ENCODE assay signal across 21 mouse cellular contexts in genomic region chr11:118481751-118482150, GRCm38 (mm10). TPM values are rescaled to one million over a fixed set of nuclear protein-coding genes. Genes with fewer than 3 reads are reported as not detected.
A peak's percentile ranks its signal among the peaks of the same experiment; 100 is the strongest.
DNase-seq lines count a peak whose midpoint lies in the region; ATAC-seq lines count a peak whose summit lies in the region.
"Had no signal": no experiment of that assay in that cellular context is flagged by ENCODE, and none has a peak within 500 bp of the region (broad histone marks: within the 10 kb centered on the region; RNA-seq: fewer than 3 reads in every experiment).

No protein-coding gene starts in this region.

- no peaks in the 10 kb centered on the region for H3K27me3 ChIP-seq in embryonic facial prominence, embryonic 13.5 days
- H3K27me3 ChIP-seq in embryonic facial prominence, embryonic 10.5 days (replicated peaks; ENCODE audit: low read depth, poor library complexity, severe bottlenecking): no peaks in the 10 kb centered on the region
- H3K27me3 ChIP-seq in megakaryocyte, embryonic 14.5 days (replicated peaks): no peaks in the 10 kb centered on the region
- H3K27me3 ChIP-seq: CH12.LX; forebrain, embryonic 13.5 days; forebrain, embryonic 15.5 days; Patski had no signal

- 0 out of 2 replicates have a peak overlapping the region, but pooled peaks have one; percentile 32 for H3K9ac ChIP-seq in embryonic facial prominence, embryonic 13.5 days
- H3K9ac ChIP-seq: forebrain, embryonic 13.5 days; forebrain, embryonic 15.5 days; forebrain, postnatal 0 days had no signal

- no peaks in the 10 kb centered on the region for H3K9me3 ChIP-seq in embryonic facial prominence, embryonic 13.5 days
- H3K9me3 ChIP-seq in embryonic facial prominence, embryonic 10.5 days: no peaks in the 10 kb centered on the region
- H3K9me3 ChIP-seq in megakaryocyte, embryonic 14.5 days: no peaks in the 10 kb centered on the region
- H3K9me3 ChIP-seq: forebrain, embryonic 13.5 days; forebrain, embryonic 15.5 days; G1E had no signal

- peaks cover 32% of the 10 kb centered on the region for H3K36me3 ChIP-seq in embryonic facial prominence, embryonic 13.5 days
- peaks cover 63% of the 10 kb centered on the region for H3K36me3 ChIP-seq in embryonic facial prominence, embryonic 10.5 days (replicated peaks)
- H3K36me3 ChIP-seq in megakaryocyte, embryonic 14.5 days (replicated peaks; ENCODE audit: low read length): peaks cover 79% of the 10 kb centered on the region
- H3K36me3 ChIP-seq: forebrain, embryonic 15.5 days had no signal

- no peak for ATAC-seq in embryonic facial prominence, embryonic 13.5 days (ENCODE audit: insufficient number of reproducible peaks, insufficient read depth, low FRiP score, low TSS enrichment, low read depth)
- no peak for ATAC-seq in megakaryocyte, adult 5-6 weeks (ENCODE audit: poor library complexity, severe bottlenecking)
- ATAC-seq: activated CD4-positive, CD25-positive, alpha-beta regulatory T cell, adult 4 months; CD4-positive, CD25-positive, alpha-beta regulatory T cell, adult 4 months; forebrain, embryonic 13.5 days; forebrain, embryonic 15.5 days; forebrain, postnatal 0 days; Patski had no signal

- DNase-seq in cerebellum, adult 11-12 months: peak; percentile 17
- DNase-seq in cerebellum, postnatal 4 days (ENCODE audit: low spot score in 2 of 2): no peak
- peak; percentile 59 to 60 for DNase-seq in cerebellum, postnatal 14 days
- no peak for DNase-seq in cerebellum, adult 9-11 months
- no peak for DNase-seq in embryonic facial prominence, embryonic 10.5 days (ENCODE audit: low spot score)
- DNase-seq: adrenal gland, adult 8-10 months; adrenal gland, postnatal 14 days; adrenal gland, postnatal 36 days; B cell, adult 2 months; cerebellum, postnatal 36 days; forebrain, postnatal 0 days had no signal

- no peak overlapping the region for H3K4me2 ChIP-seq in embryonic facial prominence, embryonic 13.5 days
- H3K4me2 ChIP-seq: forebrain, embryonic 13.5 days; forebrain, embryonic 15.5 days had no signal

- H3K27ac ChIP-seq in embryonic facial prominence, embryonic 13.5 days: no peak overlapping the region
- H3K27ac ChIP-seq in embryonic facial prominence, embryonic 10.5 days (replicated peaks): no peak overlapping the region
- H3K27ac ChIP-seq: forebrain, embryonic 13.5 days; forebrain, embryonic 15.5 days had no signal

- H3K4me1 ChIP-seq in embryonic facial prominence, embryonic 13.5 days: peaks cover 19% of the 10 kb centered on the region
- peaks cover 39% of the 10 kb centered on the region for H3K4me1 ChIP-seq in embryonic facial prominence, embryonic 10.5 days
- peaks cover 97% of the 10 kb centered on the region for H3K4me1 ChIP-seq in megakaryocyte, embryonic 14.5 days

- 82% methylated on average over 14 of the region's 14 CpGs for WGBS in embryonic facial prominence, embryonic 13.5 days
- 86% methylated on average over 14 of the region's 14 CpGs for WGBS in embryonic facial prominence, embryonic 10.5 days

- H3K4me3 ChIP-seq in embryonic facial prominence, embryonic 13.5 days: no peak overlapping the region
- H3K4me3 ChIP-seq in embryonic facial prominence, embryonic 10.5 days: no peak overlapping the region
- H3K4me3 ChIP-seq in megakaryocyte, embryonic 14.5 days (replicated peaks): peak overlapping the region; percentile 72
- H3K4me3 ChIP-seq: forebrain, embryonic 13.5 days; forebrain, embryonic 15.5 days had no signal

RNA-seq across cellular contexts. Expression of gene Engase, which starts 5.1 kb away (rescaled TPM):
- 6.5 and 9.6 TPM in 2 replicates for polyA plus RNA-seq in embryonic facial prominence, embryonic 13.5 days (2015; fragmentation: Nextera tagmentation; extraction: Ambion mirVana)
- 7.9 and 8.5 TPM in 2 replicates for polyA plus RNA-seq in embryonic facial prominence, embryonic 10.5 days (2016; fragmentation: Nextera tagmentation; extraction: Ambion mirVana)
- polyA plus RNA-seq in megakaryocyte, embryonic 14.5 days (2012; ENCODE audit: insufficient read depth, low replicate concordance): 72.2 and 151 TPM in 2 replicates
- total RNA-seq in megakaryocyte, adult 5-6 weeks (2015): 1.3 TPM in 2 replicates
- 3.7 and 5.5 TPM in 2 replicates for total RNA-seq in megakaryocyte, adult 5-6 weeks (2017)

RNA-seq across cellular contexts. Expression of gene C1qtnf1, which starts 53.7 kb away (rescaled TPM):
- 14.7 and 16.5 TPM in 2 replicates for polyA plus RNA-seq in embryonic facial prominence, embryonic 13.5 days (2015; fragmentation: Nextera tagmentation; extraction: Ambion mirVana)
- polyA plus RNA-seq in embryonic facial prominence, embryonic 10.5 days (2016; fragmentation: Nextera tagmentation; extraction: Ambion mirVana): 2.6 and 3.4 TPM in 2 replicates
- not detected in 2 replicates for polyA plus RNA-seq in megakaryocyte, embryonic 14.5 days (2012; ENCODE audit: insufficient read depth, low replicate concordance)
- not detected in 2 replicates for total RNA-seq in megakaryocyte, adult 5-6 weeks (2015)
- not detected in 2 replicates for total RNA-seq in megakaryocyte, adult 5-6 weeks (2017)
- polyA plus RNA-seq: activated CD4-positive, CD25-positive, alpha-beta regulatory T cell, adult 4 months; CD4-positive, CD25-positive, alpha-beta regulatory T cell, adult 4 months; G1E had no signal

Comparison
In these comparisons a context has a peak if more than half of its experiments do, and no peak if none do; other contexts are left out.
1. DNase-seq: peak in cerebellum, adult 11-12 months (single experiment) and cerebellum, postnatal 14 days (2 of 2); none in cerebellum, postnatal 4 days (0 of 2), cerebellum, adult 9-11 months (single experiment) and embryonic facial prominence, embryonic 10.5 days (single experiment).